Mouse (Mus musculus): ENCODE data around the gene Tnfrsf21.

- TF ChIP-seq POLR2A (IDR thresholded peaks at IDR 0.05; ENCODE audit: insufficient read length, low read depth) (no peak), E2F4 (IDR thresholded peaks at IDR 0.05; ENCODE audit: insufficient read depth) (no peak), CEBPB (IDR thresholded peaks at IDR 0.05; ENCODE audit: insufficient read depth, poor library complexity, severe bottlenecking) (no peak), TCF12 (IDR thresholded peaks at IDR 0.05; ENCODE audit: insufficient read depth, poor library complexity, severe bottlenecking) (no peak), MYOD1 (IDR thresholded peaks at IDR 0.05; ENCODE audit: control insufficient read depth in 1 of 3, insufficient read length in 2 of 3, low read depth in 2 of 3) (no peak), TCF3 (IDR thresholded peaks at IDR 0.05; ENCODE audit: insufficient read length, low read depth) (no peak)
These were observed 58.0 kb downstream of the Tnfrsf21 start for GRCm38 (mm10) chr17:43074391-43074790.

Data from myocyte (in vitro differentiated cells).